Mouse (Mus musculus): Measurements from ENCODE around the gene Mpp4.

GRCm38 (mm10) chr1:59212076-59212779 is 49.0 kb upstream of the Mpp4 start:
- TF ChIP-seq POLR2A (IDR thresholded peaks at IDR 0.05; ENCODE audit: borderline replicate concordance, extremely low read depth, low read depth, low read length) = no peak
- no peak for TF ChIP-seq CTCF (IDR thresholded peaks at IDR 0.05; ENCODE audit: insufficient read depth, low read length)

Measured in lung, adult 2 months (tissue).